ENCODE assay signal across 18 mouse cellular contexts in genomic region chr11:32575964-32576759, GRCm38 (mm10). TPM values are rescaled to one million over a fixed set of nuclear protein-coding genes. Genes with fewer than 3 reads are reported as not detected.
DNase-seq lines count a peak whose midpoint lies in the region; ATAC-seq and TF ChIP-seq lines count a peak whose summit lies in the region.
"Had no signal": no experiment of that assay in that cellular context is flagged by ENCODE, and none has a peak within 500 bp of the region (broad histone marks: within the 10 kb centered on the region; RNA-seq: fewer than 3 reads in every experiment).

No protein-coding gene starts in this region.

- no peak overlapping the region for H3K4me2 ChIP-seq in intestine, embryonic 15.5 days (replicated peaks)
- H3K4me2 ChIP-seq in intestine, postnatal 0 days (replicated peaks; ENCODE audit: low read depth): no peak overlapping the region
- no peak overlapping the region for H3K4me2 ChIP-seq in intestine, embryonic 16.5 days (ENCODE audit: low read depth, low read length)
- H3K4me2 ChIP-seq in neural tube, embryonic 15.5 days: no peak overlapping the region
- H3K4me2 ChIP-seq: embryonic facial prominence, embryonic 12.5 days; forebrain, embryonic 13.5 days; lung, embryonic 15.5 days had no signal

- H3K9ac ChIP-seq in intestine, embryonic 15.5 days: no peak overlapping the region
- no peak overlapping the region for H3K9ac ChIP-seq in intestine, postnatal 0 days (ENCODE audit: low read depth, low read length)
- H3K9ac ChIP-seq in intestine, embryonic 16.5 days (ENCODE audit: low read depth, low read length): no peak overlapping the region
- no peak overlapping the region for H3K9ac ChIP-seq in neural tube, embryonic 15.5 days (replicated peaks)
- H3K9ac ChIP-seq: embryonic facial prominence, embryonic 12.5 days; forebrain, embryonic 13.5 days; lung, embryonic 15.5 days had no signal

- 0 out of 2 replicates have a peak, but pooled peaks cover 10% of the 10 kb centered on the region for H3K4me1 ChIP-seq in intestine, embryonic 15.5 days (replicated peaks)
- no peaks in the 10 kb centered on the region for H3K4me1 ChIP-seq in intestine, postnatal 0 days (replicated peaks; ENCODE audit: control insufficient read depth, insufficient read depth, low read length)
- H3K4me1 ChIP-seq in intestine, embryonic 16.5 days (ENCODE audit: control insufficient read depth, insufficient read depth, low read length): peaks cover 5% of the 10 kb centered on the region; the same call in 1 of the 2 replicates
- peaks cover 10% of the 10 kb centered on the region; the same call in 1 of the 2 replicates for H3K4me1 ChIP-seq in neural tube, embryonic 15.5 days
- H3K4me1 ChIP-seq: forebrain, embryonic 13.5 days; lung, embryonic 15.5 days had no signal

- H3K4me3 ChIP-seq in intestine, embryonic 15.5 days (replicated peaks): no peak overlapping the region
- H3K4me3 ChIP-seq in intestine, postnatal 0 days (ENCODE audit: low read depth, low read length): no peak overlapping the region
- no peak overlapping the region for H3K4me3 ChIP-seq in intestine, embryonic 16.5 days (ENCODE audit: low read length)
- H3K4me3 ChIP-seq in neural tube, embryonic 15.5 days (replicated peaks): no peak overlapping the region
- H3K4me3 ChIP-seq: embryonic facial prominence, embryonic 12.5 days; forebrain, embryonic 13.5 days; lung, embryonic 15.5 days had no signal

- no peak overlapping the region for H3K27ac ChIP-seq in intestine, embryonic 15.5 days
- H3K27ac ChIP-seq in intestine, postnatal 0 days (ENCODE audit: low read depth, low read length): no peak overlapping the region
- no peak overlapping the region for H3K27ac ChIP-seq in intestine, embryonic 16.5 days (ENCODE audit: low read length)
- H3K27ac ChIP-seq in neural tube, embryonic 15.5 days (replicated peaks): peak overlapping the region; percentile 37
- H3K27ac ChIP-seq: embryonic facial prominence, embryonic 12.5 days; forebrain, embryonic 13.5 days; lung, embryonic 15.5 days had no signal

- H3K36me3 ChIP-seq in intestine, embryonic 15.5 days: no peaks in the 10 kb centered on the region
- H3K36me3 ChIP-seq in intestine, postnatal 0 days (ENCODE audit: control insufficient read depth, insufficient read depth): no peaks in the 10 kb centered on the region; the same call in 1 of the 2 replicates
- H3K36me3 ChIP-seq in intestine, embryonic 16.5 days (ENCODE audit: control insufficient read depth, insufficient read depth, low read length): no peaks in the 10 kb centered on the region
- no peaks in the 10 kb centered on the region for H3K36me3 ChIP-seq in neural tube, embryonic 15.5 days
- H3K36me3 ChIP-seq: embryonic facial prominence, embryonic 12.5 days; lung, embryonic 15.5 days had no signal

- peak; percentile 71 for ATAC-seq in intestine, embryonic 15.5 days
- no peak for ATAC-seq in intestine, postnatal 0 days
- peak; percentile 36; the same call in 1 of the 2 replicates for ATAC-seq in intestine, embryonic 16.5 days
- ATAC-seq in neural tube, embryonic 15.5 days (ENCODE audit: low FRiP score): no peak
- no peak for ATAC-seq in activated CD4-positive, CD25-positive, alpha-beta regulatory T cell, adult 4 months
- ATAC-seq: forebrain, embryonic 13.5 days had no signal

- no peak for TF ChIP-seq CTCF in intestine, postnatal 0 days (IDR thresholded peaks at IDR 0.05; ENCODE audit: low read depth)

- no peaks in the 10 kb centered on the region for H3K27me3 ChIP-seq in intestine, embryonic 15.5 days (replicated peaks)
- H3K27me3 ChIP-seq in intestine, postnatal 0 days (replicated peaks; ENCODE audit: control insufficient read depth, insufficient read depth, low read length): no peaks in the 10 kb centered on the region
- no peaks in the 10 kb centered on the region for H3K27me3 ChIP-seq in intestine, embryonic 16.5 days (replicated peaks; ENCODE audit: control insufficient read depth, insufficient read depth, low read length)
- H3K27me3 ChIP-seq in neural tube, embryonic 15.5 days (replicated peaks): no peaks in the 10 kb centered on the region
- H3K27me3 ChIP-seq: embryonic facial prominence, embryonic 12.5 days; forebrain, embryonic 13.5 days; lung, embryonic 15.5 days had no signal

- H3K9me3 ChIP-seq in intestine, embryonic 15.5 days: no peaks in the 10 kb centered on the region
- H3K9me3 ChIP-seq in intestine, postnatal 0 days (ENCODE audit: control insufficient read depth): no peaks in the 10 kb centered on the region
- H3K9me3 ChIP-seq in intestine, embryonic 16.5 days (ENCODE audit: control insufficient read depth, low read length): no peaks in the 10 kb centered on the region
- H3K9me3 ChIP-seq in neural tube, embryonic 15.5 days (replicated peaks): no peaks in the 10 kb centered on the region
- H3K9me3 ChIP-seq: embryonic facial prominence, embryonic 12.5 days; forebrain, embryonic 13.5 days; lung, embryonic 15.5 days had no signal

- peak; percentile 34 for DNase-seq in retina, postnatal 1 day
- no peak for DNase-seq in retina, embryonic 14.5 days (ENCODE audit: low spot score)
- DNase-seq in heart, adult 9 months (ENCODE audit: low spot score in 2 of 2): no peak
- DNase-seq: adrenal gland, adult 8-10 months; cerebellum, adult 11-12 months; heart, postnatal 4 days; kidney, postnatal 10 days; left cerebral cortex, postnatal 4 days; spleen, adult 18-20 months had no signal

- WGBS in intestine, embryonic 15.5 days: 72% methylated on average over 6 of the region's 6 CpGs
- 66% methylated on average over 6 of the region's 6 CpGs for WGBS in intestine, postnatal 0 days
- WGBS in intestine, embryonic 16.5 days: 76% methylated on average over 6 of the region's 6 CpGs
- 76% methylated on average over 6 of the region's 6 CpGs for WGBS in neural tube, embryonic 15.5 days

RNA-seq across cellular contexts. Expression of gene Stk10, which starts 43.1 kb away (rescaled TPM):
- 3.6 and 4.3 TPM in 2 replicates for polyA plus RNA-seq in intestine, embryonic 15.5 days (2015; fragmentation: Nextera tagmentation; extraction: Ambion mirVana)
- polyA plus RNA-seq in intestine, postnatal 0 days (2015; fragmentation: Nextera tagmentation; extraction: Ambion mirVana): 2.6 and 2.7 TPM in 2 replicates
- 5.2 and 5.7 TPM in 2 replicates for polyA plus RNA-seq in intestine, embryonic 16.5 days (2015; fragmentation: Nextera tagmentation; extraction: Ambion mirVana)
- 2.3 and 3.9 TPM in 2 replicates for polyA plus RNA-seq in neural tube, embryonic 15.5 days (2015; fragmentation: Nextera tagmentation; extraction: Ambion mirVana)
- 100 to 1,000 TPM in 1 of 2 experiments, 10 to 100 TPM in 1; 66.9 to 116 TPM for polyA plus RNA-seq in activated CD4-positive, CD25-positive, alpha-beta regulatory T cell, adult 4 months (2017; shearing (Covaris generic))

RNA-seq across cellular contexts. Expression of gene Efcab9, which starts 44.3 kb away (rescaled TPM):
- polyA plus RNA-seq in intestine, embryonic 15.5 days (2015; fragmentation: Nextera tagmentation; extraction: Ambion mirVana): 0.35 and 0.64 TPM in 2 replicates
- polyA plus RNA-seq in intestine, postnatal 0 days (2015; fragmentation: Nextera tagmentation; extraction: Ambion mirVana): 0.21 and 0.58 TPM in 2 replicates
- polyA plus RNA-seq in intestine, embryonic 16.5 days (2015; fragmentation: Nextera tagmentation; extraction: Ambion mirVana): 0.65 and 0.77 TPM in 2 replicates
- polyA plus RNA-seq in neural tube, embryonic 15.5 days (2015; fragmentation: Nextera tagmentation; extraction: Ambion mirVana): 0.63 TPM in 1 of 2 replicates, not detected in the other
- polyA plus RNA-seq in activated CD4-positive, CD25-positive, alpha-beta regulatory T cell, adult 4 months (2017; shearing (Covaris generic)): 1 to 10 TPM; 1.1 to 1.2 TPM
- polyA plus RNA-seq: liver, adult 2 months had no signal

Comparison
In these comparisons a context has a peak if more than half of its experiments do, and no peak if none do; other contexts are left out.
1. ATAC-seq: peak in intestine, embryonic 15.5 days (single experiment) and intestine, embryonic 16.5 days (single experiment); none in intestine, postnatal 0 days (single experiment), neural tube, embryonic 15.5 days (single experiment) and activated CD4-positive, CD25-positive, alpha-beta regulatory T cell, adult 4 months (single experiment).
2. RNA of gene Stk10, which starts 43.1 kb away (polyA plus RNA-seq): 66.9 to 116 TPM in activated CD4-positive, CD25-positive, alpha-beta regulatory T cell, adult 4 months; 5.2 to 5.7 TPM in intestine, embryonic 16.5 days, 3.6 to 4.3 TPM in intestine, embryonic 15.5 days, 2.6 to 2.7 TPM in intestine, postnatal 0 days and 2.3 to 3.9 TPM in neural tube, embryonic 15.5 days; every median in the first group is over 10 times any median in the second.